Mouse (Mus musculus) kidney, postnatal 0 days (tissue): Measurements from ENCODE around the gene Fyco1. TPM values are rescaled to one million over a fixed set of nuclear protein-coding genes. Genes with fewer than 3 reads are reported as not detected.

Source experiments
- ATAC-seq: fragments of 200-750 bp; cut with Nextera tagmentation; replicated peaks from 2 replicates; pipeline ENCODE4 v1.8.0; 2017; ENCODE audit warnings: low read depth, moderate number of reproducible peaks, moderate TSS enrichment, moderate library complexity; ENCODE audit not compliant: low FRiP score
- DNase-seq: peaks from one replicate; pipeline ENCODE4 v3.0.0-alpha.2; 2016; ENCODE audit warnings: low spot score
- H3K27ac ChIP-seq: fragments of 300-500 bp; sonication (generic); 2 replicates; pipeline ENCODE4 v1.5.1; 2014; ENCODE audit warnings: mild to moderate bottlenecking
- H3K27me3 ChIP-seq: fragments of 300-500 bp; sonication (generic); 2 replicates; pipeline ENCODE4 v1.6.1; 2014; ENCODE audit warnings: low read length, mixed read lengths; ENCODE audit not compliant: insufficient read depth
- H3K36me3 ChIP-seq: fragments of 300-500 bp; sonication (generic); 2 replicates; pipeline ENCODE4 v1.6.1; 2014; ENCODE audit warnings: low read length, mixed read lengths; ENCODE audit not compliant: insufficient read depth
- H3K4me1 ChIP-seq: fragments of 300-500 bp; sonication (generic); replicated peaks from 2 replicates; pipeline ENCODE4 v1.6.1; 2014; ENCODE audit warnings: antibody characterized with exemption, low read length, mixed read lengths; ENCODE audit not compliant: insufficient read depth
- H3K4me2 ChIP-seq: fragments of 300-500 bp; sonication (generic); 2 replicates; pipeline ENCODE4 v1.6.1; 2014; ENCODE audit warnings: mild to moderate bottlenecking, low read length, moderate library complexity, mixed read lengths
- H3K4me3 ChIP-seq: fragments of 300-500 bp; sonication (generic); replicated peaks from 2 replicates; pipeline ENCODE4 v1.5.1; 2014; ENCODE audit warnings: low read depth, low read length
- H3K9ac ChIP-seq: fragments of 300-500 bp; sonication (generic); 2 replicates; pipeline ENCODE4 v1.6.1; 2014; ENCODE audit warnings: low read depth, low read length
- H3K9me3 ChIP-seq: fragments of 300-500 bp; sonication (generic); replicated peaks from 2 replicates; pipeline ENCODE4 v1.6.1; 2016; ENCODE audit warnings: low read length, inconsistent platforms, mixed read lengths
- CTCF ChIP-seq: IDR thresholded peaks from 2 replicates; pipeline ENCODE4 v1.5.1; 2016; ENCODE audit warnings: antibody characterized with exemption, low read depth, mild to moderate bottlenecking, moderate library complexity
- WGBS: fragments of 180-500 bp; shearing (Covaris S2); extraction: QIAGEN DNeasy Blood & Tissue Kit; methylation state at CpG from one replicate; pipeline ENCODE4 v1.1.7; 2014; 5-methylcytosine and 5-hydroxymethylcytosine counted together
- polyA plus RNA-seq: library from polyadenylated mRNA; unstranded; fragments of >200 nt; fragmentation: Nextera tagmentation; extraction: Ambion mirVana; gene quantifications from 2 replicates; pipeline ENCODE4 v1.2.1, GENCODE M21; 2015

Gene Fyco1
- polyA plus RNA-seq = 5.3 and 6.0 TPM in 2 replicates

DNA sequence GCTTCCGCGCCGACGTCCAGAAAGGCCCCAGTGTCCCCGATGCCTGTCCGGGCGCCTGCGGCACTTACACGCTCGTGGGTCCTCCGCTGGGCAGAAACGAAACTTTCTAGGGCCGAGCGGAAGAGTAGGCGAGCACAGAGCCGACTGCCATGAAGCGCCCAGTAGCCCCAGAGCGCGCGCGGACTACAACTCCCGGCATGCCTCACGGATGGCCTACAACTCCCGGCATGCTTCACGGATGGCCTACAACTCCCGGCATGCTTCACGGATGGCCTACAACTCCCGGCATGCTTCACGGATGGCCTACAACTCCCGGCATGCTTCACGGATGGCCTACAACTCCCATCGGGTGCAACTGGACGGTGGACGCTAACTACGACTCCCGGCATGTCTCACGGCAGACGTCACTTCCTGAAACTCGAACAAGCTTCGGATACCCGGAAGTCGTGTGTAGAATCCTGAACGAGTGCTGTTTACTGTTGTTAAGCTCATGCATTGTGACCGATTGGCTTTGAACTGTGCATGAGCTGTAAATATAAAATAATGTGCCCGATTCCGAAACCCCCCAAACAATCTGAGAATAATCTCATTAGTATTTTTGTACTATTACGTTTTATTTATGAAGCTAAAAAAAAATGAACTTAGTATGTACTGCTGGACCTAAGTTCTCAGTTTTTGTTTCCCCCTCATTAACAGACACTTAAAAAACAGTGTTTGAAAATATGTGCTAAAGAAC is at the start of gene Fyco1:
Gene Fyco1, minus strand, starts transcription at position 187 of the 736 bp plus-strand sequence.
- under 1% methylated on average over 47 of the region's 47 CpGs for WGBS
- H3K4me1 ChIP-seq = no peaks in the 10 kb centered on the region

DNA sequence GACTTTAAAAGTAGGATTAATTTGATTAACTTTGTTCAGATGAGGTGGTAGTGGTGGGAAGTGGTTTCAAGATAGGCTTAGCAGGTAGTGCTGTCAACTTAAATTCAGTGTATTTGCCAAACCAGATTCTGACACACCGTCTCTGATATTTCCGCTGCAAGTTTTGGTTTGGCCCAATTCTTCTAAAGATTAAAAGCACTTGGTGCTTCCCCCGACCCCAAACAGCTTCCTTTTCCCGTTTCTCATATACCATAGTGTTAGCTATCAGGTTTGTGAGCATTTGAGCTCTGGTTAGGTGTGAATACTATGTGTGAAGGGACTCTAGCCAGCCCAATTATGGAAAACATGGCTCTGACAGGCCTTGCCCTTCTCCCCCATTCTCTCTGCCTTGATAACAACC is 20.4 kb upstream of the Fyco1 start:
- WGBS = 71% methylated on average over 4 of the region's 4 CpGs
- H3K4me3 ChIP-seq = no peak overlapping the region
- no peaks in the 10 kb centered on the region for H3K36me3 ChIP-seq
- H3K9me3 ChIP-seq = no peaks in the 10 kb centered on the region
- no peak overlapping the region for H3K4me2 ChIP-seq
- DNase-seq = no peak
- no peak overlapping the region for H3K9ac ChIP-seq
- TF ChIP-seq CTCF = no peak
- no peaks in the 10 kb centered on the region for H3K27me3 ChIP-seq
- ATAC-seq = no peak
- no peaks in the 10 kb centered on the region for H3K4me1 ChIP-seq
- no peak overlapping the region for H3K27ac ChIP-seq

More for the DNA sequence above, at the start of gene Fyco1:
- no peaks in the 10 kb centered on the region for H3K36me3 ChIP-seq
- H3K4me2 ChIP-seq = peak within 1 kb of the TSS; percentile 82
- H3K9me3 ChIP-seq = no peaks in the 10 kb centered on the region
- peak within 1 kb of the TSS; percentile 97 for H3K27ac ChIP-seq
- H3K9ac ChIP-seq = peak within 1 kb of the TSS; percentile 92
- ATAC-seq (peak; percentile 98), DNase-seq (peak; percentile 99)
- no peak for TF ChIP-seq CTCF
- no peaks in the 10 kb centered on the region for H3K27me3 ChIP-seq
- H3K4me3 ChIP-seq = peak within 1 kb of the TSS; percentile 70

DNA sequence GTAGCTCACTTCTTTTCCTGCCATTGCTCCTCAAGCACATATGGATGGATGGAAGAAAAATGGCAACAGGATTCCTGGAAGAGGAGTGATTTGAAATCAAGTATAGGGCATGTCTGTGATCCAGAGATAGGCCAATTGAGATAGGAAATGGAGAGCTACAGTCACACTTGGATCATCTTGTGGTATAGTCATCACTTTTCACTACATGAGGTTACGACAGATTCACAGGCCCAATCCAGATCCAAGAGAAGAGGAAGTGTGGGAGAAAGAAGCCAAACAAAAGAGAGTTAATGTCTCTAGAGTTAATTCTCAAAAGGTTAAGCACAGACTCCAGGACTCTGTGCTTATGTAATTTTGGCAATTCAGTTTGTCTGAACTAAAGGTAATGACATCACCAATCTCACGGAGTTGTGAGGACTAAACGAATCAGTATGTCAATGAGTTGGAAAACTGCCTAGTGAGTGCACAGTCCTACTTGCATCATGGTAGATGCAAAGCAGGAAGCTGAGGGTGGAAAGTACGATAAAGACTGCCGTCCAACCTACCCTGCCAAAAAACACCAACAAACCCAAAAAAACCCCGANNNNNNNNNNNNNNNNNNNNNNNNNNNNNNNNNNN is 17.6 kb upstream of the Fyco1 start:
- TF ChIP-seq CTCF = no peak
- ATAC-seq (no peak), DNase-seq (no peak)
- Histone ChIP-seq H3K27ac (no peak overlapping the region), H3K4me2 (no peak overlapping the region), H3K9me3 (no peaks in the 10 kb centered on the region), H3K27me3 (no peaks in the 10 kb centered on the region), H3K4me1 (no peaks in the 10 kb centered on the region), H3K36me3 (no peaks in the 10 kb centered on the region), H3K9ac (no peak overlapping the region), H3K4me3 (no peak overlapping the region)
- WGBS = 83% methylated on average over 3 of the region's 6 CpGs

DNA sequence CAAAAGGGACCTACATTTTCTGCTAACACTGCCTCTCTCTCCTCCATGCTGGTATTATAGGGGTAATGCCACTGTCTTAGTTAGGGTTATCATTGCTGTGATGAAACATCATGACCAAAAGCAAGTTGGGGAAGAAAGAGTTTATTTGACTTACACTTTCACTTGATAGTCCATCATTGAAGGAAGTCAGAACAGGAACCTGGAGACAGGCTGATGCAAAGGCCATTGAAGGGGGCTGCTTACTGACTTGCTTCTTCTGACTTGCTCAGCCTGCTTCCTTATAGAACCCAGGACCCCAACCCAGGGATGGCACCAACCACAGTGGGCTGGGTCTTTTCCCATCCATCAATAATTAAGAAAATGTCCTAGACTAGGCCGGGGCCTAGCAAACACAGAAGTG is 11.9 kb upstream of the Fyco1 start:
- Histone ChIP-seq H3K9me3 (no peaks in the 10 kb centered on the region), H3K27ac (no peak overlapping the region), H3K36me3 (no peaks in the 10 kb centered on the region), H3K9ac (no peak overlapping the region), H3K27me3 (no peaks in the 10 kb centered on the region), H3K4me2 (no peak overlapping the region), H3K4me1 (no peaks in the 10 kb centered on the region), H3K4me3 (no peak overlapping the region)
- DNase-seq (no peak), ATAC-seq (no peak)
- TF ChIP-seq CTCF = no peak
- WGBS = 94% methylated on average over 1 of the region's 1 CpGs

DNA sequence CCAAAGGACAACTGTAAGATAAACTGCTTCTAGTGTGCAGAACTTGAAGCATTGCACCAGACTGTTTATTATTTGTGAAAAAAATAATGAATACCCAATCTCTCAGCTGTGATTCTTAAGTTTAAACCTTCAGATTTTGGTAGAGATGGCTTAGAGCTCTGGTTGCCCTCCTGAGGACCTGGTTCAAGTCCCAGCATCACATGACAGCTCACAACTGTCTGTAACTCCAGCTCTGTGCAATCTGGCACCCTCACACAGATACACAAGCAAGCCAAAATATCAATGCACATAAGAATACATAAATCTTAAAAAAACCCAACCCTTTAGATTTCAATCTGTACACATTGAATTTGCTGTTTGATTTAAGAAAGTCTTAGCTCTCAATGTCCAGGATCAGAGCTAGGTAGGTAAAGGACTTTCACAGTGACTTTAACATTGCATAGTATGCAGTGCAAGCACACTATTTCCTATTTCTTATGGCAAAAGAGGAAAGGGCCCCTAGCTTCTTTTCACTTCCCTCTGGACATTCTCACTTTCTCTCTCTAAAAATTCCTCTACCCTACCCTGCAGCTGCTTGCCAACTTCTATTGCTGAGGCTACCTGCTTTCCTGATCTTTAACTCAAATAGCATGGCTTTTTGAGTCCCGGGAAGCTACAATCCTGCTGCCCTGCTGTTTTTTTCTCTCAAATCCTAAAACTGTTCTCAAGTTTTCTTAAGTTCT is 11.4 kb upstream of the Fyco1 start:
- no peak overlapping the region for H3K9ac ChIP-seq
- no peaks in the 10 kb centered on the region for H3K27me3 ChIP-seq
- 88% methylated on average over 1 of the region's 1 CpGs for WGBS
- TF ChIP-seq CTCF = no peak
- no peak overlapping the region for H3K4me2 ChIP-seq
- no peak for DNase-seq
- no peak for ATAC-seq
- H3K9me3 ChIP-seq = no peaks in the 10 kb centered on the region
- no peaks in the 10 kb centered on the region for H3K36me3 ChIP-seq
- no peak overlapping the region for H3K4me3 ChIP-seq
- H3K4me1 ChIP-seq = no peaks in the 10 kb centered on the region
- no peak overlapping the region for H3K27ac ChIP-seq

DNA sequence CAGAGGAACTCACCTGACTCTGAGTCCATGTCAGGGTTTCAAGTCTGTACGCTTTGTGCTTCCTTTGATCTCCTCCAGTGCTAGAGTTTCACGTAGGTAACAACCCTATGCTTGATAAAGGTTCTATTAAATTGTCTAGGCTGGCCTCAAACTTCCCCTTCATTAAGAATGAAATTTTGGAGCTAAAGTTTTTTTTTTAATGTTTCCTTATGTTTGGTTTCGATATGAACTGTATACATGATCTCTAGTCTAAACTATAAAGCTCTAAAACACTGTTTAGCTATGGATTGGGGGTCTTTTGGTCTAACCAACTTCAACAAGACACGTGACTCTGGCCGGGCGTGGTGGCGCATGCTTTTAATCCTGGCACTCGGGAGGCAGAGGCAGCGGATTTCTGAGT is 10.2 kb upstream of the Fyco1 start, which contains the start of gene Xcr1:
Gene Xcr1, minus strand, starts transcription at position 101 of the 400 bp plus-strand sequence.
- H3K27me3 ChIP-seq = no peaks in the 10 kb centered on the region
- DNase-seq (no peak), ATAC-seq (no peak)
- TF ChIP-seq CTCF = no peak
- no peak within 1 kb of the TSS for H3K9ac ChIP-seq
- no peak within 1 kb of the TSS for H3K4me3 ChIP-seq
- H3K4me2 ChIP-seq = no peak within 1 kb of the TSS
- no peaks in the 10 kb centered on the region for H3K9me3 ChIP-seq
- no peaks in the 10 kb centered on the region for H3K36me3 ChIP-seq
- no peak within 1 kb of the TSS for H3K27ac ChIP-seq
- WGBS = 81% methylated on average over 9 of the region's 9 CpGs
- no peaks in the 10 kb centered on the region for H3K4me1 ChIP-seq
